Mouse (Mus musculus) G1E (cell line): Measurements from ENCODE around the gene E130116L18Rik.

ENCODE experiments used
- CTCF ChIP-seq: IDR thresholded peaks from 2 replicates; pipeline ENCODE4 v1.5.1; 2012; ENCODE audit warnings: low read depth, low read length, inconsistent platforms, mixed read lengths
- POLR2AphosphoS5 ChIP-seq: IDR thresholded peaks from 2 replicates; pipeline ENCODE4 v1.6.1; 2012; ENCODE audit warnings: low read depth, low read length, inconsistent platforms; ENCODE audit not compliant: insufficient replicate concordance

GRCm38 (mm10) chr5:25179284-25179683 is 43.7 kb downstream of the E130116L18Rik start:
- TF ChIP-seq CTCF = no peak
- TF ChIP-seq POLR2AphosphoS5 = no peak
